Mouse (Mus musculus) kidney, postnatal 14 days (tissue): ENCODE measurements around the gene Defa37.
"Not testable (repeated sequence)": the region's sequence is repeated elsewhere in the genome, so short reads cannot be mapped to it uniquely, and the experiment has no call there.

Source experiments
- DNase-seq: peaks from one replicate; pipeline ENCODE4 v3.0.0; 2022; ENCODE audit warnings: mixed read lengths

The Defa37 gene

DNA sequence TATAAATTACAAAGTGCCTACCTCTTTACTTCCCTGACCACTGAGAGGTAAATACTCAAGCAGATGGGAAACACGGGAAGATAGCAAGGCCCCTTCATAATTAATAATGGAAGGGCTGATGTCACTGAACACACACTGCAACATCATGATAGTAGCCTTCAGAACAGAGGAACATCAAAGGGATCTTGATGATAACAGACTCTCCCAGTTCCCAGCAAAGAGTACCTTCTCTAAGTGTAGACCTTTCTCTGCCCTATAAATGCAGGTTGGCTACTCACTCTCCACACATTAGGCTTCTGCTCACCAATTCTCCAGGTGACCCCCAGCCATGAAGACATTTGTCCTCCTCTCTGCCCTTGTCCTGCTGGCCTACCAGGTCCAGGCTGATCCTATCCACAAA is at the start of gene Defa37:
Defa37 (plus strand) TSS at position 301 of the 400 bp plus-strand sequence.
- not testable (repeated sequence) for DNase-seq

DNA sequence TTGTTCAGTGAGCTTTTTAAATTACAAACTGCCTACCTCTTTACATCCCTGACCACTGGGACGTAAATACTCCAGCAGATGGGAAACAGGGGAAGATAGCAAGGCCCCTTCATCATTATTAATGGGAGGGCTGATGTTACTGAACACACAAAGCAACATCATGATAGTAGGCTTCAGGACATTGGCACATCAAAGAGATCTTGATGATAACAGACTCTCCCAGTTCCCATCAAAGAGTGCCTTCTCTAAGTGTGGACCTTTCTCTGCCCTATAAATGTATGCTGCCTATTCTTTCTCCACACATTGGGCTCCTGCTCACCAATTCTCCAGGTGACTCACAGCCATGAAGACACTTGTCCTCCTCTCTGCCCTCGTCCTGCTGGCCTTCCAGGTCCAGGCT is 36.5 kb upstream of the Defa37 start, which contains the start of gene Defa32:
Defa32 (plus strand) TSS at position 301 of the 400 bp plus-strand sequence.
- not testable (repeated sequence) for DNase-seq

- not testable (repeated sequence) for DNase-seq
Observed at GRCm38 (mm10) chr8:21582706-21583105, 17.5 kb downstream of the Defa37 start, which contains the start of gene Defa28. Gene Defa28, plus strand, starts transcription at chr8:21583006.

GRCm38 (mm10) chr8:21594408-21594807 is 29.2 kb downstream of the Defa37 start, which contains the start of gene Gm7861:
Gene Gm7861, minus strand, starts transcription at chr8:21594508.
- DNase-seq = not testable (repeated sequence)
